Comparison of ENCODE assay signal across 1 mouse cellular context in genomic region chr1:162740401-162740835, GRCm38 (mm10).
TF ChIP-seq lines count a peak whose summit lies in the region.

Prrc2c (minus strand) TSS chr1:162740556.

TF ChIP-seq in CH12.LX, 34 proteins besides CTCF, POLR2A, EP300 and RAD21 (continued from another document):
- TF ChIP-seq ZMIZ1 (IDR thresholded peaks at IDR 0.05; ENCODE audit: low read depth, low read length), result peak; percentile 85
- peak; percentile 90 for TF ChIP-seq POLR2AphosphoS2 (IDR thresholded peaks at IDR 0.05; ENCODE audit: low read depth, low read length)
- no peak for TF ChIP-seq E2F4 (IDR thresholded peaks at IDR 0.05; ENCODE audit: insufficient replicate concordance, low read depth, low read length)
- peak; percentile 25; the same call in 1 of the 2 replicates for TF ChIP-seq SMC3 (IDR thresholded peaks at IDR 0.05; ENCODE audit: low read depth, low read length)
- TF ChIP-seq TBP (conservative IDR thresholded peaks at IDR 0.05; ENCODE audit: low read depth, low read length), result peak; percentile 74; the same call in 1 of the 2 replicates
- no peak for TF ChIP-seq JUND (conservative IDR thresholded peaks at IDR 0.05; ENCODE audit: low read depth, low read length)
- TF ChIP-seq HCFC1 (IDR thresholded peaks at IDR 0.05; ENCODE audit: low read depth, low read length), result peak; percentile 77
- no peak for TF ChIP-seq RCOR1 (conservative IDR thresholded peaks at IDR 0.05; ENCODE audit: low read depth, low read length)
- TF ChIP-seq NRF1 (IDR thresholded peaks at IDR 0.05; ENCODE audit: low read depth, low read length), result peak; percentile 51
- peak; percentile 71; the same call in 1 of the 2 replicates for TF ChIP-seq MEF2A (IDR thresholded peaks at IDR 0.05; ENCODE audit: borderline replicate concordance, low read depth, low read length)
